Mouse (Mus musculus): ENCODE measurements around the gene Obox2.
"Not testable (repeated sequence)": the region's sequence is repeated elsewhere in the genome, so short reads cannot be mapped to it uniquely, and the experiment has no call there.

The Obox2 gene

DNA sequence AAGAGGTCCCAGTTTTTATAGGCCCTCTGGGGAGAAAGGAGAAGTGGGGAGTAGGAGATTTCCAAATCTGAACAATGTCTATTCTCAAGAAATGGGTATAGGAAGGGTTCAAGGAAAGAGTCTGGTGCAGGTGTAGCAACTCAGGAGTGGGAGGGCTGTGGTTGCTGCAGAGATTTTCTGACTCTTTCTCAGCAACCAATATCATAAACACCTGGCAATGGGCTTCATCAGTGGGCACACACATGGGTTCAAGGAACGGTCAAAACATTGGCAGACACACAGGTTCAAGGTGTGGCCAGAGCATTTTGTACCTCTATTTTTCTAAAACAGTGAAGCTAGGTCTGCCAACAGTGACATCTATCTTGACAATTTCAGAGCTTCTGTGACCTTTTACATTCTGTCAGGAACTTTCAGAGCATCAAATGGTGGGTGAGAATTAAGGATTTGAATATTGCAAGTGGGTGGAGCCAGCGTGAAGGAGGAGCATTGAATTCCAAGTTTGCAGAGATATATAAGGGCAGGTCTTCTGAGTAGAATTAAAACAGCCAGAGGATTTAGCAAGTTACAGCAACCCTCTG lies at the start of gene Obox2, which contains the start of gene Obox1:
TSS of gene Obox2 (plus strand) at position 301 of the 578 bp plus-strand sequence.
TSS of gene Obox1 (plus strand) at position 528 of the 578 bp plus-strand sequence.
- DNase-seq (ENCODE audit: low read depth) = not testable (repeated sequence)

DNA sequence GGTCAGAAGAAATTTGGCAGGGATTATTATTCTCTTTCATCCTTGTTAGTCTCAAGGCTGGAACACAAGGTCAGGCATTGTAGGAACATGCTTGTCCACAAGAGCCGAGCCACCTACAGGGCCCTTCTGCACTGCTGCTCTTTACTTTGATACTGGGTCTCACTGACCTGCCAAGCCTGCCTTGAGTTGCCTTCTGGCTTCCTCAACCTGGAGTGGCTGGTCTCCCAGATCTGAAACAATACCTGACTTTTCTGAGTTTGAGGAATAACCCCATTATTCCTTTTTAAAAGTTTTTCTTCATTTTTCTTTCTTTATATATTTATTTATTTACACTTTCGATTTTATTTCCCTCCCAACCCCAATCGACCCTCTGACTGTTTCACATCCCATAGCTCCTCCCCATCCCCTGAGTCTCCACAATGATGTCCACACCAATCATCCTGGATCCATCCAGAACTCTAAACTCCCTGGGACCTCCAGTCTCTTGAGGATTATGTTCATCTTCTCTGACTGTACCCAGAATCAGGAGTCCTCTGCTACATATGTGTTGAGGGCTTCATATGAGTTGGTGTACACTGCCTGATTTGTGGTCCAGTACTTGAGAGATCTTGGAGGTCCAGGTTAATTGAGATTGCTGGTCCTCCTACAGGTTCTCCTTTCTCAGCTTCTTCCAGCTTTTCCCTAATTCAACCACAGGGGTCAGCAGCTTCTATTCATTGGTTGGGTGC lies 10.8 kb downstream of the Obox2 start:
- not testable (repeated sequence) for DNase-seq (ENCODE audit: low read depth)

DNA sequence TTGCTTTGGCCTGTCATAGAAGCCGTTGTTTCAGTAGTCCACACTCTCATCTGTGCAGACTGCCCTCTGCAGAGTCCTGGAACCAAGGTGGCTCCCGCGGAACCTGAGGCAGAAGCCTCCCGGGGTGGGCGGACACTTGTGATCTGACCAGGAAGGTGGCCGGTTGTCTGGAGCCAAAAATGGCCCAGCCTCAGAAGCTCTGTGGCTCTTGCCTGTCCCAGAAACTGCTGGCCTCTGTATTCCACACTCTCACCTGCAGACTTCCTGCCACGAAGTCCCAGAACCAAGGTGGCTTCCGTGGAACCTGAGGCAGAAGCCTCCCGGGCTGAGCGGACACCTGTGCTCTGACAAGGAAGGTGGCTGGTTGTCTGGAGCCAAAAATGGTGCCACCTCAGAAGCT lies 18.3 kb downstream of the Obox2 start:
- DNase-seq (ENCODE audit: low read depth) = not testable (repeated sequence)

DNA sequence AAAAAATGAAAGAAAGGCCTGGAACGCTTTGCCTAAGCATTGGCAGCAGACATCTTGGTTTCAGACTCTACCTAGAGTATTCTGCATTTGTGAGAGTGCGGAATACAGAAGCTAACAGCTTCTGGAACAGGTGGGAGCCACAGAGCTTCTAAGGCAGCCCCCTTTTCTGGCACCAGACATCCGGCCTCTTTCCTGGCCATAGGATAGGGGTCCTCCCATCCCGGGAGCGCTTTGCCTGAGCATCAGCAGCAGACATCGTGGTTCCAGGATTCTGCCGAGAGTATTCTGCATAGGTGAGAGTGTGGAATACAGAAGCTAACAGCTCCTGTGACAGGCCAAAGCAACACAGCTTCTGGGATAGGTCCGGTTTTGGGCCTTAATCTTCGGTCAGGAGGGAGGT lies 29.5 kb downstream of the Obox2 start:
- DNase-seq (ENCODE audit: low read depth) = not testable (repeated sequence)

DNA sequence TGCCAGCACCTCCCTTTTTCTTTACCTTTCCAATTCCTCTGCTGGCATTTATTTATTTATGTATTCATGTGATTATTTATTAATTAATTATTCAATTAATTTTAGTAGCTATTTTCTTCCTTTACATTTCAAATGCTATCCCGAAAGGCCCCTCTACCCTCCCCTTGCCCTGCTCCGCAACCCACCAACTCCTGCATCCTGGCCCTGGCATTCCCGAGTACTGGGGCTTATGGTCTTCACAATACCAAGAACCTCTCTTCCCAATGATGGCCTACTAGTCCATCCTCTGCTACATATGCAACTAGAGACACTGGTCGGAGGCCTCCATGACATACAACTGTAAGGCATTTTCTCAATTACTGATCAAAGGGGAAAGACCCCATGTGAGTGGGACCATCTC lies 37.0 kb downstream of the Obox2 start:
- not testable (repeated sequence) for DNase-seq (ENCODE audit: low read depth)

Measured in 416B (cell line).